Mouse (Mus musculus): ENCODE results near the gene Lrrc27.

Gene Lrrc27

GRCm38 (mm10) chr7:139214596-139215340 lies 2.0 kb downstream of the Lrrc27 start:
- DNase-seq, result peak; percentile 3

- peak; percentile 1 for DNase-seq
These were observed 2.7 kb downstream of the Lrrc27 start for GRCm38 (mm10) chr7:139215516-139215915.

GRCm38 (mm10) chr7:139215946-139216345 lies 3.2 kb downstream of the Lrrc27 start:
- DNase-seq, result no peak

DNA sequence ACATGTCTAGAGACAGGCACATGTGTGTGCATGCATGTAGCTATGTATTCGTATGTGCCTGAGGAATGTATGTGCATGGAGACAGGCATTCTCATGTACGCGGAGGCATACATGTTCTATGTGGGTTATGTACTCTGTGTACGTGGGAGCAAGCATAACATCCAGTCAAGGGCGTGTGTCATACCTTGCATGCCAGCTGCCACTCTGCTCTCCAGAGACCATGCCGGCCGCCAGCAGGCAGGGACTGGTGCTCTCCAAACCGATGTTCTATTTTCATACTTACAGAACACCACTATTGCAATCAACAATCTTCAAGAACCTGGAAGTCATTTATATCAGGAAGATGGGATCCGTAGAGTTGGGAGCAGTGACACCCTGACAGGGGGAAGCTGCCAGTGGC lies 3.7 kb downstream of the Lrrc27 start:
- peak; percentile 1 for DNase-seq

GRCm38 (mm10) chr7:139217046-139217445 lies 4.3 kb downstream of the Lrrc27 start:
- peak; percentile 1 for DNase-seq

- DNase-seq, result peak; percentile 50
These were observed 6.0 kb downstream of the Lrrc27 start for GRCm38 (mm10) chr7:139218641-139219415.

- peak; percentile 1 for DNase-seq
These were observed 6.7 kb downstream of the Lrrc27 start for GRCm38 (mm10) chr7:139219486-139219885.

DNA sequence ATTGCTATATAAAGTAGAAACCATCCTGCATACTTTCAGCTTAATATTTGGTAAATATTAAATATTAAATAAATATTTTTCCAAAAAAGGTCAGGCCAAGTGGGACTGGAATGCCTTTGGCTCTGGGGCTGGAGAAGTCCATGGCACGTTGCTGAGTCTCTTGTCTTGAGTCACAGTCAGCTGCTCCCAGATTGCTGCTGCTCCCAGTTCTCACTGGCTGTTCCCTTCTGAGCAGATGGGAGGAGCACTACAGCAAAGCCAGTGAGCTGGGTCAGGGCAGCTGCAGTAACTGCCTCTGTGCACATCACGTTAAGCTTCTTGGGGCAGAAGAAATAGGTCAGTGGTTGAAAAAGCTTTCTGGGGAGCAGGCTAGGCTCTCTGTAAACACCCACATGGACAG lies 7.5 kb downstream of the Lrrc27 start:
- no peak for DNase-seq

DNA sequence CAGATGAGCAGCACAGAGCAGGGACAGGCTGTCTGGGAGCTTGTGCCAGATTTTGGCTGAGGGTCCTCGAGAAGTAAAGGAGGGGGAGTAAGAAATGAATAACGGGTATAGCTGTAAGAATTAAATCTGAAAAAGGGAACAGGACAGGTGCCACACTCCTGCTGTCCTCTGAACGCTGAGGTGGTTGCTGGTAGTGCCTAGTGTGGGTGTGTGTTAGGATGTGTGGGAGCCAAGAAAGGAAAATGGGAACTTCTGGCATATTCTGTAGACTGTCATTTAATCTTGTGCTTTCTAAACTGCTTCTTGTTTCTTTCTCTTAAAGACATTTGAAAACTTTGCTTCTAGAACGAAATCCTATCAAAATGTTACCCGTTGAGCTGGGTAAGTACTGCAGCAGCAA lies 8.3 kb downstream of the Lrrc27 start:
- DNase-seq, result no peak

- no peak for DNase-seq
These were observed 9.1 kb downstream of the Lrrc27 start for GRCm38 (mm10) chr7:139221856-139222255.

GRCm38 (mm10) chr7:139222341-139222740 lies 9.6 kb downstream of the Lrrc27 start:
- no peak for DNase-seq

DNA sequence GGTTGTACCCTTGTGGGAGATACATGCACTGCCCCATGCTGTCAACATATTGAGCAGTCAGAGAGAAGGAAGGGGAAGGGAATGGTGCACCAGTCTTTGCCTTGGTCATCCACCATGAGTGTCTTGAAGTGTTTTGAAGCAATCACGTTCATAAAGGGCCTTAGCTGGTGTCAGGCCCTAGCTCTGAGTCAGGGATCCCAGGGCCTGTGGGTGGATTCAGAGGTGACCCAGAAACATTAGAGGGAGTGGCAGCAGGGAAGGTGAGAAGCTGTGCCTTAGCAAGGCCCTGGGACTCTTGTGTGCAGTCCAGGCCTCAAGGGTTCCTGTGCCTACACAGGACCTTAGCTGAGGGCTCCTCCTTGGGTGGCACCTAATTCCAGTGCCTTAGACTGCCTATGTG lies 11.3 kb downstream of the Lrrc27 start:
- no peak for DNase-seq

- DNase-seq, result no peak
These were observed 11.9 kb downstream of the Lrrc27 start for GRCm38 (mm10) chr7:139224725-139225124.

- DNase-seq, result no peak
These were observed 13.6 kb downstream of the Lrrc27 start for GRCm38 (mm10) chr7:139226416-139226815.

DNA sequence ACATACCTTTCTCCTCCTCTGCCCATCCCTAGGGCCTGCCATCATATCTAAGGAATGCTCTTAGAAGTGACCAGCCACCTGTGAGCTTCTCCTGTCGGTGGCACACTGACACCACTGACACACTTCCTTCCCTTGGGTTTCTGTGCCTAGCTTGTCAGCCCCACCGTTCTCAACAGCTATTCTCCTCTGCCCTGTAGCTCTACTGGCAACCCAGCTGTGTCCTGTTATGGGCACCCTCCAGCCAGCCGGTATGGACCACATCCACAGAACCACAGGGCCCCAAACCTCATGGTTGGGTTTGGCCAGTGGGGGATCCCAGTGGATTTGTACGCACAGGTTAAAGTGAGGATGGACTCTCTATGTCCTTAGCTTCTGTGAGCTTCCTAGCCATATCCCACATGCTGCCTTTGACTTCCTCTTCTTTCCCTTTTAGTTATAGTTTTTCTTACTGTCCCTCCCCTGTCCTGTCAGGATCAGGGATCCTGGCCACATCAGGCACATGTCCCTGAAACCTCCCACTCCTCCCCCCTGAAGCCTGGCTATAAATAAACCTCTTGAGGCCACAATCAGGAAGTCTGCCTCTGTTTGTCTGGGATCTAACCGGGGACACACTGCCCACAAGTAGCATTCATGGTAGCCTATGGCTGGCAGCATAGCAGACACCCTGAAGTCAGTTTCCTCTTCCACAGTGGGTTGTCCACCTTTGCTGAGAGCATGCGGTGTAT lies 15.8 kb downstream of the Lrrc27 start:
- DNase-seq, result no peak

GRCm38 (mm10) chr7:139229837-139230236 lies 17.0 kb downstream of the Lrrc27 start:
- DNase-seq, result no peak

DNA sequence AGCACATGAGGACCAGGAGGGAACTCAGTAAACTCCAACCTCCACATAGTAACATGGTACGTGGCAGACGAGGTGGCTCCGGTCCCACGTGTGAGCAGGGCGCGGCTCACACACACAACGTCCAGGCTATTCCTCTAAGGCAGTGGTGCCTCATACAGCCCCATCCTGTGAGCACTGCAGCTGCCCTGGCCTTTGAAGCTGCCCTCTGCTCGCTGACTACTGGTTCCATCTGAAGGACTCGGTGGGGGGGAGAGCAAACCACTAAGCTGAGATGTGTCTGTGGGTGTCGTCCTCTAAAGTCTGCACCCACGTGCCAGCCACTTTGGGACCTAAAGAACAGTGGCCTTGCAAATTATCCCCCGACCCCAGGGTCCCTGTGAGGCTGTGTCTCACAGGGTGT lies 17.5 kb downstream of the Lrrc27 start:
- no peak for DNase-seq

GRCm38 (mm10) chr7:139233714-139234113 lies 20.9 kb downstream of the Lrrc27 start:
- peak; percentile 80 for DNase-seq

DNA sequence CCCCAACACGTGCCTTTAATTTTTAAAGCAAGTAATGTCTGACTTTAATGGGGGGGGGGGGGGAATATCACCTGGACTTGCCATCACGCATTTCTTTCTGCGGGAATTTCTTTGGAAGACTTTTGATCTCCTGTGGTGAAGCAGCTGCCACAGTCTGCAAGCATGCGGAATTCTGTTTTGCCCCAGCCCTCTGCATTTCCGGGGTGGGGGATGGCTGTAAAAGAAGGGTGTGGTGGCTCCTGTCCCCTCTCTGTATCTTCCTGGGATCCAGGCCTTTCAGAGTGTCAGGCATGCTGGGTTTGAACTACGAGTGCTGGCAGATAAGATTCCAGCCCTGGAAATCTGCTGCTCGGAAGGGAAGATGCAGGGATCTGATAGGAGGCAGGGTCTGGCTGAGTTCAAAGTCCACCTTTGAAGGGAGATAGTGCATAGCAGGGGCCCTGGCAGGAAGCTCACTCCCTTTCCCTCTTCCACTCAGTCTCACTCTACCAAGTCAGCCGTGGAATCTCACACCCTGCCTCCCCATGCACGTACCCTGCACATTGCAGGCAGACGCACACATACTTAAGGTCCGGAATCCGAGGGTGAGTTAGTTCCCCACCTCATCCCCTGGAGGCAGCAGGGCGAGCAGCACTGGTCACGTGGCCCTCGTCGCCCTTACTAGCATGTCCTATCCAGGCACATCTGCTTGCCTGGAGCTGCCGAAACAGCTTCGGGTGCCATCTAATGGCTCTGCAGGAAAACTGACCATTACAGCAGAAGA lies 21.8 kb downstream of the Lrrc27 start:
- DNase-seq, result peak; percentile 58

GRCm38 (mm10) chr7:139235651-139236358 lies 23.0 kb downstream of the Lrrc27 start:
- DNase-seq, result no peak

GRCm38 (mm10) chr7:139239432-139239831 lies 26.6 kb downstream of the Lrrc27 start:
- DNase-seq, result no peak

- no peak for DNase-seq
These were observed 33.3 kb downstream of the Lrrc27 start for GRCm38 (mm10) chr7:139246086-139246485.

All from kidney, adult 11 months (tissue).